Mouse (Mus musculus) ovary, postnatal 36 days (tissue): ENCODE results near the gene Tll1.
"Not testable (repeated sequence)": the region's sequence is repeated elsewhere in the genome, so short reads cannot be mapped to it uniquely, and the experiment has no call there.

Source experiments
- DNase-seq: peaks from one replicate; pipeline ENCODE4 v3.0.0; 2022; ENCODE audit warnings: low spot score, mixed read lengths

The Tll1 gene

GRCm38 (mm10) chr8:64057571-64057970, 148.5 kb downstream of the Tll1 start:
- DNase-seq = no peak

- no peak for DNase-seq
Measured at GRCm38 (mm10) chr8:64048556-64048955, 157.5 kb downstream of the Tll1 start.

- no peak for DNase-seq
Measured at GRCm38 (mm10) chr8:64047963-64048505, 158.0 kb downstream of the Tll1 start.

GRCm38 (mm10) chr8:64041303-64041884, 164.7 kb downstream of the Tll1 start:
- DNase-seq = no peak

GRCm38 (mm10) chr8:64030672-64031385, 175.2 kb downstream of the Tll1 start:
- DNase-seq = no peak

GRCm38 (mm10) chr8:64030081-64030480, 176.0 kb downstream of the Tll1 start:
- no peak for DNase-seq

GRCm38 (mm10) chr8:64029525-64029924, 176.5 kb downstream of the Tll1 start:
- no peak for DNase-seq

GRCm38 (mm10) chr8:64024359-64024758, 181.7 kb downstream of the Tll1 start:
- DNase-seq = no peak

GRCm38 (mm10) chr8:64023579-64023978, 182.5 kb downstream of the Tll1 start:
- no peak for DNase-seq

GRCm38 (mm10) chr8:64023027-64023426, 183.0 kb downstream of the Tll1 start:
- DNase-seq = no peak

GRCm38 (mm10) chr8:63970612-63971391, 235.3 kb downstream of the Tll1 start:
- DNase-seq = not testable (repeated sequence)
